Mouse (Mus musculus) granulocyte monocyte progenitor cell, adult 5-6 weeks (primary cell): ENCODE results near the gene Eea1. TPM values are rescaled to one million over a fixed set of nuclear protein-coding genes. Genes with fewer than 3 reads are reported as not detected.

ENCODE experiments used
- ATAC-seq: replicated peaks from 2 replicates; pipeline ENCODE4 v1.8.0; 2016; ENCODE audit warnings: mild to moderate bottlenecking, moderate TSS enrichment, inconsistent platforms; ENCODE audit not compliant: poor library complexity, severe bottlenecking
- total RNA-seq, 2 experiments: library from RNA; stranded (forward) in 1 of 2; stranded (reverse) in 1 of 2; fragments of 200-712, 200-1000 nt in 1 of 2; fragments of >200 nt in 1 of 2; fragmentation: Nextera tagmentation in 1 of 2; gene quantifications; 2 replicates each; pipeline ENCODE4 v1.2.3; 2014 to 2017

Gene Eea1
- total RNA-seq, 2 experiments from 2014 or later, result 24.7 to 28.0 TPM

- ATAC-seq, result no peak
These were observed 95.5 kb downstream of the Eea1 start for GRCm38 (mm10) chr10:96035951-96036350.

GRCm38 (mm10) chr10:96044216-96044615, 103.8 kb downstream of the Eea1 start:
- no peak for ATAC-seq

- no peak for ATAC-seq
These were observed 107.6 kb downstream of the Eea1 start for GRCm38 (mm10) chr10:96047960-96048536.

GRCm38 (mm10) chr10:96048550-96048949, 108.1 kb downstream of the Eea1 start:
- no peak for ATAC-seq

GRCm38 (mm10) chr10:96067347-96067746, 126.9 kb downstream of the Eea1 start:
- peak; percentile 55 for ATAC-seq

- no peak for ATAC-seq
These were observed 133.9 kb downstream of the Eea1 start for GRCm38 (mm10) chr10:96074386-96074785.

GRCm38 (mm10) chr10:96075403-96075802, 135.0 kb downstream of the Eea1 start:
- peak; percentile 38 for ATAC-seq

GRCm38 (mm10) chr10:96075880-96076279, 135.4 kb downstream of the Eea1 start:
- no peak for ATAC-seq

- no peak for ATAC-seq
These were observed 136.0 kb downstream of the Eea1 start for GRCm38 (mm10) chr10:96076461-96076860.

GRCm38 (mm10) chr10:96077480-96078066, 137.1 kb downstream of the Eea1 start:
- peak; percentile 100 for ATAC-seq

- ATAC-seq, result no peak
These were observed 139.4 kb downstream of the Eea1 start for GRCm38 (mm10) chr10:96079823-96080222.

- ATAC-seq, result peak; percentile 38
These were observed 140.3 kb downstream of the Eea1 start for GRCm38 (mm10) chr10:96080440-96081381.

- no peak for ATAC-seq
These were observed 141.8 kb downstream of the Eea1 start for GRCm38 (mm10) chr10:96082203-96082602.

- ATAC-seq, result no peak
These were observed 149.3 kb downstream of the Eea1 start for GRCm38 (mm10) chr10:96089744-96090143.

GRCm38 (mm10) chr10:96090388-96090787, 149.9 kb downstream of the Eea1 start:
- no peak for ATAC-seq

GRCm38 (mm10) chr10:96093890-96094531, 153.6 kb downstream of the Eea1 start:
- peak; percentile 69 for ATAC-seq

- no peak for ATAC-seq
These were observed 154.1 kb downstream of the Eea1 start for GRCm38 (mm10) chr10:96094559-96094958.
